Mouse (Mus musculus) midbrain, embryonic 15.5 days (tissue): ENCODE data around the gene Elf4. TPM values are rescaled to one million over a fixed set of nuclear protein-coding genes. Genes with fewer than 3 reads are reported as not detected.
A peak's percentile ranks its signal among the peaks of the same experiment; 100 is the strongest.
"Not testable (repeated sequence)": the region's sequence is repeated elsewhere in the genome, so short reads cannot be mapped to it uniquely, and the experiment has no call there.

Experiments used
- ATAC-seq: fragments of 200-750 bp; cut with Nextera tagmentation; replicated peaks from 2 replicates; pipeline ENCODE4 v1.8.0; 2017; ENCODE audit warnings: moderate TSS enrichment
- H3K27ac ChIP-seq: fragments of 300-500 bp; sonication (generic); 2 replicates; pipeline ENCODE4 v1.5.1; 2015; ENCODE audit warnings: mild to moderate bottlenecking, inconsistent platforms
- H3K27me3 ChIP-seq: fragments of 300-500 bp; sonication (generic); replicated peaks from 2 replicates; pipeline ENCODE4 v1.6.1; 2015; ENCODE audit warnings: inconsistent platforms
- H3K36me3 ChIP-seq: fragments of 300-500 bp; sonication (generic); replicated peaks from 2 replicates; pipeline ENCODE4 v1.6.1; 2015; ENCODE audit warnings: inconsistent platforms
- H3K4me1 ChIP-seq: fragments of 300-500 bp; sonication (generic); 2 replicates; pipeline ENCODE4 v1.6.1; 2015; ENCODE audit warnings: inconsistent platforms
- H3K4me2 ChIP-seq: fragments of 300-500 bp; sonication (generic); 2 replicates; pipeline ENCODE4 v1.6.1; 2015; ENCODE audit warnings: inconsistent platforms, mild to moderate bottlenecking, moderate library complexity
- H3K4me3 ChIP-seq: fragments of 300-500 bp; sonication (generic); 2 replicates; pipeline ENCODE4 v1.5.1; 2015; ENCODE audit warnings: mild to moderate bottlenecking, inconsistent platforms
- H3K9ac ChIP-seq: fragments of 300-500 bp; sonication (generic); 2 replicates; pipeline ENCODE4 v1.6.1; 2015; ENCODE audit warnings: mild to moderate bottlenecking, inconsistent platforms
- H3K9me3 ChIP-seq: fragments of 300-500 bp; sonication (generic); 2 replicates; pipeline ENCODE4 v1.6.1; 2016; ENCODE audit warnings: inconsistent platforms
- WGBS: fragments of 180-500 bp; shearing (Covaris S2); methylation state at CpG from one replicate; pipeline ENCODE4 v1.1.7; 2015; ENCODE audit warnings: mixed read lengths; 5-methylcytosine and 5-hydroxymethylcytosine counted together
- polyA plus RNA-seq: library from polyadenylated mRNA; unstranded; fragments of >200 nt; fragmentation: Nextera tagmentation; extraction: Ambion mirVana; gene quantifications from 2 replicates; pipeline ENCODE4 v1.2.1, GENCODE M21; 2015

Elf4 gene
- polyA plus RNA-seq, 1 experiment from 2014 or later = 0.50 TPM

DNA sequence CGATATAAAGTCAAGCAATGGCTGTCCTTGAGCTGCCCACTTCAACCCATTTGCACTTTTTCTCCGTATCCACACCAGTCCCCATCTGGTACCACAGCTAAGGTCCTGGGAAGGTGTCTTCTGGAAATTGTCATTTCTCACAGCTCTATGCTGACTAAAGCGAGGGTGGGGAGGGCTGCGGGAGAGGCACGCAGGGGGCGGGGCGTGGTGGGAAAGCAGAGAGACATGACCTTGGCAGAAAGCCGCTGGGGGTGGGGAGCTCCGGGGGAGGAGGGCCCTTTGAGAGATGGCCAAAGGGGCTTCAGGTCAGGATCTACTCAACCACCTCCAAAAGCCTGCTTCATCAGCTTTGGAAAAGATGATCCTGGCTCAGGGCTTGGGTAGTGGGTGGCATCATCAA is 7.9 kb downstream of the Elf4 start:
- 48% methylated on average over 9 of the region's 9 CpGs for WGBS
- Histone ChIP-seq H3K9ac (no peak overlapping the region), H3K27me3 (peaks cover 12% of the 10 kb centered on the region), H3K4me2 (no peak overlapping the region), H3K4me1 (peaks cover 3% of the 10 kb centered on the region; the same call in 1 of the 2 replicates), H3K4me3 (no peak overlapping the region), H3K9me3 (no peaks in the 10 kb centered on the region), H3K27ac (no peak overlapping the region), H3K36me3 (no peaks in the 10 kb centered on the region)
- no peak for ATAC-seq

DNA sequence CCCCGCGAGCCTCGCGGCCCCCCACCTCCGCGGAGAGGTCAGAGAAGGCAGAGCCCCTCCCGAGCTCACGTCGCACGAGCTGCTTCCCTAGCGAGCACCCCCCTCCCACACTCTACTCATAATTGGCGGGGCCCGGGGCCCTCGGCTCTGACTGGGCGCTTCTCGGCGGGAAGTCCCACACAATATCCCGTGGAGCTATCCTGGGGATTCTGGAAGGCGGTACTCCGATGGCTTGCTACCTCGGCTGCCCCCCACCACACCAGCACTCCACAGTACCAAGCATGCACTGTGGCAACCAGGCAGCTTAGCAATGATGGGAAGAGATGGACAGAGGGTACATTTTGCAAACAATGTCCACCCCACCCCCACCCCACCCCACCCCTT is 8.4 kb downstream of the Elf4 start:
- Histone ChIP-seq H3K4me3 (peak overlapping the region; percentile 36), H3K36me3 (no peaks in the 10 kb centered on the region), H3K27ac (no peak overlapping the region), H3K9me3 (no peaks in the 10 kb centered on the region), H3K9ac (no peak overlapping the region), H3K4me1 (peaks cover 3% of the 10 kb centered on the region; the same call in 1 of the 2 replicates), H3K4me2 (peak overlapping the region; percentile 51), H3K27me3 (peaks cover 12% of the 10 kb centered on the region)
- WGBS = 31% methylated on average over 20 of the region's 21 CpGs
- ATAC-seq = peak; percentile 62

DNA sequence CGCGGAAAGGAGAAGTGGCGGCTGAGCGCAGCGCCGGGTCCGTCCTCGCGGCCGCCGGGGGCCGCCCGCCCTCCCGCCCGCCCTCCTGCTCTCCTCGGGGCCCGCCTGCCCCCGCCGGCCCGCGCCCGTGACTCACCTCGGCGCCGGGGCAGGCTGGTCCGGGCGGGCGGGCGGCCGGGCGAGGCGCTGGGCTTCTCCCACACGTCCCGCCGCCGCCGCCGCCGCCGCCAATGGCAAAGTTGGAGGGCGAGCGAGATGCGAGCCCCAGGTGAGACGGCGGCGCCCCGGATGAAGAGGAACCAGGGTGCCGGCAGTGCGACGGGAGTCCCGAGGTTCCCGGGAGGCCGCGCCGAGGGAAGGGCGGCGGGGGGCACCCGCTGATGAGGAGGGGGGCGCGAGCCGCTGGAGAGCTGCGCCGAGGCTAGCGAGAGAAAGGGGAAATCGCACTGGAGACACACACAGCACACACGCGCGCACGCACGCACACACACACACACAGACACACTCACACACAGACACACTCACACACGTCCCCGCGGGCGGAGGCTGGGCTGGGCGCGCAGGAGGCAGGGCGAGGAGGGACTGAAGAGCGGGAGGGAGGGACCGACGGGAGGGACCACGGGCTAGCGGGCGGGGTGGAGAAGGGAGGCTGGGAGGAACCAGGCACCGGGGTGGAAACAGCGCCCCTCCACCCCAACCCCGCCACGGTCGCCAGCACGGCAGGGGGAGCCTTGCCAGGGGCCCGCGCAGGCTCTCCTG is 9.0 kb downstream of the Elf4 start:
- Histone ChIP-seq H3K4me3 (peak overlapping the region; percentile 36), H3K9me3 (no peaks in the 10 kb centered on the region), H3K9ac (no peak overlapping the region), H3K27me3 (peaks cover 12% of the 10 kb centered on the region), H3K27ac (no peak overlapping the region), H3K4me2 (peak overlapping the region; percentile 51), H3K36me3 (no peaks in the 10 kb centered on the region), H3K4me1 (peaks cover 3% of the 10 kb centered on the region; the same call in 1 of the 2 replicates)
- WGBS = 24% methylated on average over 67 of the region's 91 CpGs
- ATAC-seq = peak; percentile 55

DNA sequence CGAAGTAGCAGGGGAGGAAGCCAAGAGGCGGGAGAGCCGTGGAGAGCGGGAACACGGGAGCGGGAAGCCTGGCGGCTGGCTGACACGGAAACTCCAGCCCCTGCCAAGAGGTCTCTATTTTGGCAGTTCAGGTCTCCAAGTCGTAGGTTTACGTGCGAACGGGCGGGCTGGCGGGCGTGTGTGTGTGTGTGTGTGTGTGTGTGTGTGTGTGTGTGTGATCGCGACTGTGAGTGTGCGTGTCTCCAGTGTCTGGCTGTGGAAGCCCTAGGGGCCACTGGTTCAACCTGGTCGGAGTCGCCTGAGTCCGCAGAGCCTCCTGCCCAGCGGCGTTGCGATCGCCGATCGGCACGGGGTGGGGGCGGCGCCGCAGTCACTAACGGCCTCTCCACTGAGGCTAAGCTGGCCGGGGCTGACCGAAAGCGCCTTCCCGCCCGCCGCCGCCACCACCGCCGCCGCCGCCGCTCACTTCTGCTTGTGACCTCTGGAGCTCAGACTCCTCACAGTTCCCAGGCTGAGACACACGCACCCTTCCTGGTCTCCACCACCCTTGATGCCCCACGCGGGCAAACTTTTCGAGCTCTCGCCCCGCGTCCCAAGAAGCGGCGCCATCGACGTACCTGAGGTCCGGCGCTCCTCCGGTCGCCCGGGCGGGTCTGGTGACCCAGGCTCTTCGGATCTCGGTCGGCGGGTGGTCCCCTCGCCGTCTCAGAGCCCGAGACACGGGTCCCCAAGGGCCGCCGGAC is 9.8 kb downstream of the Elf4 start:
- H3K9me3 ChIP-seq = no peaks in the 10 kb centered on the region
- H3K27me3 ChIP-seq = peaks cover 12% of the 10 kb centered on the region
- H3K9ac ChIP-seq = no peak overlapping the region
- no peaks in the 10 kb centered on the region for H3K36me3 ChIP-seq
- H3K4me1 ChIP-seq = peaks cover 3% of the 10 kb centered on the region; the same call in 1 of the 2 replicates
- H3K27ac ChIP-seq = no peak overlapping the region
- H3K4me2 ChIP-seq = peak overlapping the region; percentile 51
- H3K4me3 ChIP-seq = peak overlapping the region; percentile 36
- no peak for ATAC-seq
- 24% methylated on average over 46 of the region's 71 CpGs for WGBS

DNA sequence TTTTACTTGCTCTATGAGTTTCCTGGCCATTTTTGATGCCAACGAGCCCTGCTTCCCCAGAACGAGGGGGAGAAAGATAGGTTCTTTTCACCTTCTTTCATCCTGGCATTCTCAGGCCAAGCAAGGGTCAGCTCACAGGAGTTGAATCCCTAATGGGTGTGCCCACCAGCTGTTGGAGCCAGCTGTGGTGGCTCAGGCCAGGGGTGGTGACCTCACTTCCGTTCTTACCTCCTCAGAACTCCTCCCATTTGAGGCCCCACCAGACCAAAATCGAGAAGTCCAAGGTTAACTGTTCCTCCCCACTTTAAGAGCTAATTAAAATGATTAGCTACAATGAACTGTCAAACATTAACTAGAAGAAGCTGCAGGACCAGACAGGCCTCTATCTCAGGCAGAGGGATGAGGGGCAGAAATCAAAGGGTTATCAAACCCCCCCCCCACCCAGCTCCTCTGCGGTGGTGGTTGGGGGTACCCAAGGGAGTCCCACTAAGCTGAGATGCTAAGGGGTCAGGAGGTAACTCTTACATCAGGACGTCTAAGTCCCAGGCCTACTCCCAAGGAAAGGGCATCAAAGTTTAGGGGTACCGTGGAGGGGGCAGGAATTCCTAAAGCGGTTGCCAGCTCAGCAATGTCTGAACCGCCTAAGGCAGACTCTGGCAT is 10.6 kb downstream of the Elf4 start:
- Histone ChIP-seq H3K4me2 (peak overlapping the region; percentile 51), H3K9ac (no peak overlapping the region), H3K27me3 (peaks cover 12% of the 10 kb centered on the region), H3K36me3 (no peaks in the 10 kb centered on the region), H3K27ac (no peak overlapping the region), H3K9me3 (no peaks in the 10 kb centered on the region), H3K4me3 (peak overlapping the region; percentile 36; the same call in 1 of the 2 replicates), H3K4me1 (peaks cover 3% of the 10 kb centered on the region; the same call in 1 of the 2 replicates)
- 44% methylated on average over 9 of the region's 9 CpGs for WGBS
- ATAC-seq = no peak

DNA sequence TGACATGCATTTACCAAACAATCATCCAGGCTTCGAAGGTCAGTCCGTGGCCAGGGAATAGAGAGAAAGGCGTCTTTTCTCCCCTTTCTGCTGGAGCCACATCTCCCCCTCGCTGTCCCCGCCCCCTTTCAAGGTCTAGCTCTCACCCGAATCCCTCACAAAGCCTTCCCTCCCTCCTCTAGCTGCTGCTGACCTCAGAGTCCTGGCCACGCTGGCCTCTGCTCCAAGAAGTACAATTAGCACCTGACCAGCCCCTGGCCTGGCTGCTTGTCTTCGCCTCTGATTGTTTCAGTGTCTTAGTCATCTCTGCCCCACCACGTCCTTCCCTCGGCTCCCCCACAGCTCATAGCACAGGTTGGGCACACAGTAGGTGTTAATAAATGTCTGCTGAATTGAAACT is 13.3 kb downstream of the Elf4 start:
- Histone ChIP-seq H3K4me2 (no peak overlapping the region), H3K36me3 (no peaks in the 10 kb centered on the region), H3K27me3 (peaks cover 5% of the 10 kb centered on the region), H3K4me1 (peaks cover 3% of the 10 kb centered on the region; the same call in 1 of the 2 replicates), H3K9ac (no peak overlapping the region), H3K4me3 (no peak overlapping the region), H3K27ac (no peak overlapping the region), H3K9me3 (no peaks in the 10 kb centered on the region)
- 39% methylated on average over 10 of the region's 10 CpGs for WGBS
- ATAC-seq = no peak

DNA sequence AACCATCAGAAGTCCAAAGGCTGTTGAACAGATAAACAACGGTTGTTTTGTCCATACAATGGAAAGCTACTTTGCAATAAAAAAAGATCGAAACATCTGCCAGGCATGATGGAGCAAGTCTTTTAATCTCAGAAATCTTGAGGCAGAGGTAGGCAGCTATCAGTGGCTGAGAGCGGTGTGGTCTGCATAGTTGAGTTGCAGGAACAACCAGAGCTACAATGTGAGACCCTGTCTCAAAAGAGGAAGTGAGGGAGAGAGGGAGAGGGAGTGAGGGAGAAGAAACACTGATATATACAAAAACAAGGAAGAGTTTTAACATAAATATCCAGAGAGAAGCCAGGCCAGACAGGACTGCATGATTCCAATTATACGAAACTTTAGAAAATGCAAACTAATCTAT is 18.3 kb downstream of the Elf4 start:
- Histone ChIP-seq H3K27me3 (no peaks in the 10 kb centered on the region), H3K4me1 (no peaks in the 10 kb centered on the region), H3K4me3 (no peak overlapping the region), H3K36me3 (no peaks in the 10 kb centered on the region), H3K9ac (no peak overlapping the region), H3K9me3 (no peaks in the 10 kb centered on the region), H3K27ac (no peak overlapping the region), H3K4me2 (no peak overlapping the region)
- 87% methylated on average over 4 of the region's 4 CpGs for WGBS
- no peak for ATAC-seq

DNA sequence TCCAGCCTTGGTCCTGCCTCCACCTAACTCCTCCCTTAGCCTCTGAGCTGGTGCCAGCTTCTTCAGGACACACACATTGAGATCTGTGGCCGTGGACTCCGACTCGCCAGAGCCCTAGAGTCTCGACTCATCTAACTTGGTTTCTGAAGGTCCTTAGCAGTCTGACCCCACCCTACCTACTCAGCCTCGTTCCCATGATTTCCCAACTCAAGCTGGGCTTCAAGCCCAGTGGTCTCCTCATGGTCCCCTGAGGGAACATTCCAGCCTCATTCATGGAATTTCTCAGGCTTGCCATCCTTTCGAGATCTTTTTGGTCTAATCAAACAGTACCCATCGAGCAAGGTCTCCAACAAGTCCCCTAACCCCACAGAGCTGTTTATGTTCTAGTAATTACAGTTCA is 21.0 kb downstream of the Elf4 start:
- ATAC-seq = no peak
- Histone ChIP-seq H3K9me3 (no peaks in the 10 kb centered on the region), H3K27me3 (no peaks in the 10 kb centered on the region), H3K4me1 (no peaks in the 10 kb centered on the region), H3K27ac (no peak overlapping the region), H3K9ac (no peak overlapping the region), H3K36me3 (no peaks in the 10 kb centered on the region), H3K4me3 (no peak overlapping the region), H3K4me2 (no peak overlapping the region)
- WGBS = 91% methylated on average over 7 of the region's 7 CpGs

DNA sequence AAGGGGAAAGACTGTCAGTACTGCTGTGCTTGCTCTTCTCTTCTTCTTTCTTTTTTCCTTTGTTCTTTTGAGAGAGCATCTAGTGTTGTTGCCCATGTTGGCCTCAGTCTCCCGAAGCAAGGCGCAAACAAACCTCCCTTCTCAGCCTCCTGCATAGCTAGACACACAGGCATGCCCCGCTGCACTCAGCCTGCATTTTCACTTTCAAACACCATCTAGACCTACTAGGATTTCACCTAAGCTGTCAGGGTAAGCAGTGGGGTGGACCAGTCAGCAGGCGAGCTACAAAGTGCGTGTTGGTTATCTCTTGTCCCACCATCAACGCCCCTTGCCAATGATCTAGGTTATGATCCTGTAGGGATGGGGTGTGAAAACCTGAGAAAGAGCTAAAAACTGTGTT is 21.4 kb downstream of the Elf4 start:
- Histone ChIP-seq H3K4me2 (no peak overlapping the region), H3K4me3 (no peak overlapping the region), H3K9me3 (no peaks in the 10 kb centered on the region), H3K9ac (no peak overlapping the region), H3K36me3 (no peaks in the 10 kb centered on the region), H3K4me1 (no peaks in the 10 kb centered on the region), H3K27me3 (no peaks in the 10 kb centered on the region), H3K27ac (no peak overlapping the region)
- 83% methylated on average over 6 of the region's 6 CpGs for WGBS
- ATAC-seq = no peak

DNA sequence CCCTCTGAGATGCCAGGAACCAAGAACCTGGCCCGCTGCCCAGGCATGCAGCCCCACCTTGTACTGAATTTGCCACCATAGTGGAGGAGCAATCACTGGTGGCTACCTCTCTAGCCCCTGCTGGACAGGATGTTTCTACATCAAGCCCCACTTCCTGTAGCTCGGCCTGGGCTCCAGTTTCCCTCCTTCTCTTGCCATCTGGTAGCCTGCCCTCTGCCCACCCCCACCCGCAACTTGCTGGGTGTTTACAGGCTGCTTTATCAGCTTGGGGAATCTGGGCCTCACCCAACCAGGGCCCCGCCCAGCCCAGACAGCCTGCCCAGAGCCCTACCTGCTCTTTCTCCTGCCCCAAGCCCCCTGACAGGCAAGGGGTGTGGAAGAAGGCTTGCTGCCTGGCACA is 23.9 kb downstream of the Elf4 start:
- no peak for ATAC-seq
- Histone ChIP-seq H3K4me3 (no peak overlapping the region), H3K36me3 (no peaks in the 10 kb centered on the region), H3K4me2 (no peak overlapping the region), H3K27ac (no peak overlapping the region), H3K27me3 (no peaks in the 10 kb centered on the region), H3K9ac (no peak overlapping the region), H3K9me3 (no peaks in the 10 kb centered on the region), H3K4me1 (no peaks in the 10 kb centered on the region)
- 82% methylated on average over 4 of the region's 4 CpGs for WGBS

DNA sequence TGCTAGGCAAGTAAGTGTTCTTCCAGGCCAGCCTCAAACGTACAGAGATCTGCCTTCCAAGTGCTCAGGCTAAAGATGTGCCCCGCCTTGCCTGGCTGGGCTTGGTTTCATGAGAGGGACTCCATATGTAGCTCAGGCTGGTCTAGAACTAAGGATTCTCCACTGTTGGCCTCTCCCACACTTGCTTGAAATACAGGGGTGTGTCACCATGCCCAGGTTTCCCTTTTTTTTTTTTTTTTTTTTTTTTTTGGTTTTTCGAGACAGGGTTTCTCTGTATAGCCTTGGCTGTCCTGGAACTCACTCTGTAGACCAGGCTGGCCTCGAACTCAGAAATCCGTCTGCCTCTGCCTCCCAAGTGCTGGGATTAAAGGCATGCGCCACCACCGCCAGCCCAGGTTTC is 26.9 kb downstream of the Elf4 start:
- H3K4me2 ChIP-seq, H3K4me1 ChIP-seq, H3K9ac ChIP-seq, H3K4me3 ChIP-seq, H3K27ac ChIP-seq, H3K27me3 ChIP-seq, ATAC-seq, H3K9me3 ChIP-seq, H3K36me3 ChIP-seq: not testable (repeated sequence)
- WGBS = 88% methylated on average over 6 of the region's 7 CpGs

DNA sequence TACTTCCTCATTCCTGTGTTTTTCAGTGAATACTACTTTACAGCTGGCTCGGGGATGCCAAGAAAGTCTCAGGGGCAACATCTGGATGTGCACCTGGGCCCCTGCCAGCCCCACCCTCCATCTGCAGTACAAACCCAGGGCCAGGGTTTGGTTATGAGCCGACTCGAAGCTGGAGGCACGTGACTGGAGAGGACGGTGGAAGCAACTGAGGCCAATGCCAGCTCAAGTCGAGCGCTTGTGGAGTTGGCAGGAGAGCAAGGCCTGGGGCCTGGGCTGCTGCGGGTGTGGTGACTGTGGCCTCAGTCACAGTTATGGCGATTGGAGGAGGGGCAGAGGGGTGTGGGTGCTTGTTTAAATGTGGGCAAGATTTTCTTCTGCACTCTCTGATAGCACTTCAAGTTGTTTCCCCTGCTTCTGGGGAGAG is 27.4 kb downstream of the Elf4 start:
- Histone ChIP-seq H3K27me3 (no peaks in the 10 kb centered on the region), H3K36me3 (no peaks in the 10 kb centered on the region), H3K27ac (no peak overlapping the region), H3K4me1 (no peaks in the 10 kb centered on the region), H3K9ac (no peak overlapping the region), H3K4me2 (no peak overlapping the region), H3K4me3 (no peak overlapping the region), H3K9me3 (no peaks in the 10 kb centered on the region)
- WGBS = 80% methylated on average over 9 of the region's 9 CpGs
- ATAC-seq = no peak
